Mouse (Mus musculus) 3134 (cell line): ENCODE data around the gene BC061212.
"Not testable (repeated sequence)": the region's sequence is repeated elsewhere in the genome, so short reads cannot be mapped to it uniquely, and the experiment has no call there.

Experiments
- DNase-seq: peaks from one replicate; pipeline ENCODE4 v3.0.0-alpha.2; 2011; ENCODE audit warnings: low spot score; ENCODE audit not compliant: insufficient read length; ENCODE audit errors: extremely low read depth

The BC061212 gene

DNA sequence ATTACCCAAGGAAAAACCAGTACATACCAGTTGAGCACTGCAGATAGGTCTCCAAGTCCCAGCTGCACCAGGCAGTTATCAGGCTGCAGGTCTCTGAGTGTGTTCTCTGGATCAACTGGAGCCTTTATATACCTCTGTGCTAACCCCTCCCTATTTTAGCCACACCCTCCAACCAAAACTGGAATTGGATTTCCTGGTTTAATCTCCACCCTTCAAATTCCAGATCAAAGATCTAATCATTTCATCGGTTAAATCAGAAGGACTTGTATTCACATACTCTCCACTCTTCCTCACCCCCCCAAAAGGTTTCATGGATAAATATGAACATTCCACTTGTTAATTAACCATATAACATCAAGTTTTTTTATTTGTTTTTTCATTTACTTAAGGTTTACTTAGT is at the start of gene BC061212:
TSS of gene BC061212 (minus strand) at position 101 of the 400 bp plus-strand sequence.
- not testable (repeated sequence) for DNase-seq

DNA sequence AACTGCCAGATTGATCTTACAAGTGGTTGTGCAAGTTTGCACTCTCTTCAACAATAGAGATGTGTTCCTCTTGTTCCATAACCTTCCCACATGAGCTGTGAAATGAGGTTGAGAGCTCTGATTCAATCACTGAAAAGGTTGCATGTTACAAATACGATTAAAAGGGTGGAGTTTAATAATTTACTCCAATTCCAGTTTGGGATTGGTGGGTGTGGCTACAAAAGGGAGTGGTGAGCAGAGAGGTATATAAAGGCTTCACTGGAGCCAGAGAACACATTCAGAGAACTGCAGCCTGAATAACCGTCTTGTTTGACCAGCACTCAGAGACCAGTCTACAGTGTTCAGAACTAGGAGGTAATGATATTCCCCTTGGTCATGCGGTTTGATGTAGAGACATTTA is 5.7 kb upstream of the BC061212 start, which contains the start of gene Gm6351:
TSS of gene Gm6351 (plus strand) at position 301 of the 400 bp plus-strand sequence.
- DNase-seq: not testable (repeated sequence)
